Mouse (Mus musculus): ENCODE data around the gene Dclk1.

- TF ChIP-seq TAL1 (IDR thresholded peaks at IDR 0.05; ENCODE audit: low read length) (no peak), GATA1 (IDR thresholded peaks at IDR 0.05; ENCODE audit: low read length) (no peak)
Observed at GRCm38 (mm10) chr3:55367166-55367565, 125.0 kb downstream of the Dclk1 start.

Measured in erythroblast, embryonic 14.5 days (primary cell).